Mouse (Mus musculus): ENCODE data around the gene Dazap2. TPM values are rescaled to one million over a fixed set of nuclear protein-coding genes. Genes with fewer than 3 reads are reported as not detected.

Dazap2 gene
- polyA plus RNA-seq, 1 experiment, result not detected

GRCm38 (mm10) chr15:100631454-100632170 is 16.5 kb downstream of the Dazap2 start:
- 91% methylated on average over 12 of the region's 12 CpGs for WGBS
- Histone ChIP-seq H3K4me3 (ENCODE audit: insufficient read depth, low read depth, low read length) (no peak overlapping the region), H3K27ac (ENCODE audit: insufficient read depth, low read depth, low read length) (no peak overlapping the region), H3K4me1 (ENCODE audit: control insufficient read depth, insufficient read depth, low read length) (peaks cover 13% of the 10 kb centered on the region)
- TF ChIP-seq CTCF (IDR thresholded peaks at IDR 0.05; ENCODE audit: insufficient read depth, low read depth, low read length) (no peak), POLR2A (IDR thresholded peaks at IDR 0.05; ENCODE audit: insufficient read depth, low read depth, low read length) (no peak)

GRCm38 (mm10) chr15:100632323-100632722 is 17.2 kb downstream of the Dazap2 start:
- H3K4me1 ChIP-seq (ENCODE audit: control insufficient read depth, insufficient read depth, low read length), result peaks cover 17% of the 10 kb centered on the region
- 86% methylated on average over 5 of the region's 5 CpGs for WGBS

GRCm38 (mm10) chr15:100633341-100633740 is 18.2 kb downstream of the Dazap2 start:
- TF ChIP-seq CTCF (IDR thresholded peaks at IDR 0.05; ENCODE audit: insufficient read depth, low read depth, low read length) (no peak), POLR2A (IDR thresholded peaks at IDR 0.05; ENCODE audit: insufficient read depth, low read depth, low read length) (no peak)
- Histone ChIP-seq H3K27ac (ENCODE audit: insufficient read depth, low read depth, low read length) (no peak overlapping the region), H3K4me3 (ENCODE audit: insufficient read depth, low read depth, low read length) (no peak overlapping the region), H3K4me1 (ENCODE audit: control insufficient read depth, insufficient read depth, low read length) (peaks cover 10% of the 10 kb centered on the region)
- 91% methylated on average over 10 of the region's 10 CpGs for WGBS

More at GRCm38 (mm10) chr15:100632323-100632722, 17.2 kb downstream of the Dazap2 start:
- Histone ChIP-seq H3K4me3 (ENCODE audit: insufficient read depth, low read depth, low read length) (no peak overlapping the region), H3K27ac (ENCODE audit: insufficient read depth, low read depth, low read length) (no peak overlapping the region)
- TF ChIP-seq POLR2A (IDR thresholded peaks at IDR 0.05; ENCODE audit: insufficient read depth, low read depth, low read length), result no peak
- TF ChIP-seq CTCF (IDR thresholded peaks at IDR 0.05; ENCODE audit: insufficient read depth, low read depth, low read length), result no peak

- Histone ChIP-seq H3K27ac (ENCODE audit: insufficient read depth, low read depth, low read length) (no peak overlapping the region), H3K4me1 (ENCODE audit: control insufficient read depth, insufficient read depth, low read length) (peaks cover 10% of the 10 kb centered on the region), H3K4me3 (ENCODE audit: insufficient read depth, low read depth, low read length) (no peak overlapping the region)
- WGBS, result 17% methylated on average over 9 of the region's 9 CpGs
- TF ChIP-seq CTCF (IDR thresholded peaks at IDR 0.05; ENCODE audit: insufficient read depth, low read depth, low read length) (no peak), POLR2A (IDR thresholded peaks at IDR 0.05; ENCODE audit: insufficient read depth, low read depth, low read length) (no peak)
These were observed 20.1 kb downstream of the Dazap2 start for GRCm38 (mm10) chr15:100635239-100635638.

GRCm38 (mm10) chr15:100635851-100636645 is 20.9 kb downstream of the Dazap2 start:
- peaks cover 10% of the 10 kb centered on the region for H3K4me1 ChIP-seq (ENCODE audit: control insufficient read depth, insufficient read depth, low read length)
- no peak overlapping the region for H3K27ac ChIP-seq (ENCODE audit: insufficient read depth, low read depth, low read length)
- WGBS, result 11% methylated on average over 38 of the region's 38 CpGs
- H3K4me3 ChIP-seq (ENCODE audit: insufficient read depth, low read depth, low read length), result peak overlapping the region; percentile 22
- no peak for TF ChIP-seq POLR2A (IDR thresholded peaks at IDR 0.05; ENCODE audit: insufficient read depth, low read depth, low read length)
- no peak for TF ChIP-seq CTCF (IDR thresholded peaks at IDR 0.05; ENCODE audit: insufficient read depth, low read depth, low read length)

GRCm38 (mm10) chr15:100636700-100637501 is 21.8 kb downstream of the Dazap2 start, which contains the start of gene Smagp:
Gene Smagp, minus strand, starts transcription at chr15:100636940.
- TF ChIP-seq POLR2A (IDR thresholded peaks at IDR 0.05; ENCODE audit: insufficient read depth, low read depth, low read length) (no peak), CTCF (IDR thresholded peaks at IDR 0.05; ENCODE audit: insufficient read depth, low read depth, low read length) (no peak)

GRCm38 (mm10) chr15:100637661-100638060 is 22.5 kb downstream of the Dazap2 start:
- TF ChIP-seq POLR2A (IDR thresholded peaks at IDR 0.05; ENCODE audit: insufficient read depth, low read depth, low read length) (no peak), CTCF (IDR thresholded peaks at IDR 0.05; ENCODE audit: insufficient read depth, low read depth, low read length) (no peak)
- WGBS, result 23% methylated on average over 6 of the region's 6 CpGs
- Histone ChIP-seq H3K4me3 (ENCODE audit: insufficient read depth, low read depth, low read length) (no peak overlapping the region), H3K4me1 (ENCODE audit: control insufficient read depth, insufficient read depth, low read length) (peaks cover 10% of the 10 kb centered on the region), H3K27ac (ENCODE audit: insufficient read depth, low read depth, low read length) (no peak overlapping the region)

More at GRCm38 (mm10) chr15:100636700-100637501, 21.8 kb downstream of the Dazap2 start, which contains the start of gene Smagp:
- under 1% methylated on average over 69 of the region's 77 CpGs for WGBS
- Histone ChIP-seq H3K4me1 (ENCODE audit: control insufficient read depth, insufficient read depth, low read length) (peaks cover 10% of the 10 kb centered on the region), H3K4me3 (ENCODE audit: insufficient read depth, low read depth, low read length) (peak within 1 kb of the TSS; percentile 22), H3K27ac (ENCODE audit: insufficient read depth, low read depth, low read length) (no peak within 1 kb of the TSS)

- no peak for TF ChIP-seq POLR2A (IDR thresholded peaks at IDR 0.05; ENCODE audit: insufficient read depth, low read depth, low read length)
- TF ChIP-seq CTCF (IDR thresholded peaks at IDR 0.05; ENCODE audit: insufficient read depth, low read depth, low read length), result no peak
- Histone ChIP-seq H3K4me3 (ENCODE audit: insufficient read depth, low read depth, low read length) (no peak overlapping the region), H3K27ac (ENCODE audit: insufficient read depth, low read depth, low read length) (no peak overlapping the region), H3K4me1 (ENCODE audit: control insufficient read depth, insufficient read depth, low read length) (peaks cover 10% of the 10 kb centered on the region)
- 83% methylated on average over 16 of the region's 16 CpGs for WGBS
These were observed 25.0 kb downstream of the Dazap2 start for GRCm38 (mm10) chr15:100639972-100640750.

Data from olfactory bulb, adult 2 months (tissue).